Mouse (Mus musculus): ENCODE measurements around the gene Zfp27. TPM values are rescaled to one million over a fixed set of nuclear protein-coding genes. Genes with fewer than 3 reads are reported as not detected.
"Not testable (repeated sequence)": the region's sequence is repeated elsewhere in the genome, so short reads cannot be mapped to it uniquely, and the experiment has no call there.

The Zfp27 gene
- polyA plus RNA-seq, 1 experiment from 2014 or later, result 17.5 TPM

DNA sequence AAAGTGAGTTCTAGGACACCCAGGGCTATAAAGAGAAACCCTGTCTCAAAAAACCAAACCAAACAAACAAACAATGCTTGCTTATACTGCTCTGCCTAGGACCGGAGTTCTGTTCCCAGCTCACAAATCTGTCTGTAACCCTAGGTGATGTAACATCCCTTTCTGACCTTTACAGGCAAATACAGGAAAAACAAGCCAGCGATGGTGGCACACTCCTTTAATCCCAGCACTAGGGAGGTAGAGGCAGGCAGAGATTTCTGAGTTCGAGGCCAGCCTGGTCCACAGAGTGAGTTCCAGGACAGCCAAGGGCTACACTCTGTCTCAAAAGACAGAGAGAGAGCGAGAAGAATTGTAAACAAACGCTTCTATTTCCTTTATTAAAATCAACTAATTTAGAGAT is 834 bp upstream of the Zfp27 start:
- Histone ChIP-seq H3K4me2 (ENCODE audit: low read length) (peak overlapping the region; percentile 68), H3K9me3 (ENCODE audit: control insufficient read depth, low read length) (no peaks in the 10 kb centered on the region), H3K27me3 (ENCODE audit: control insufficient read depth, insufficient read depth, low read length) (no peaks in the 10 kb centered on the region), H3K4me3 (replicated peaks; ENCODE audit: low read depth, low read length) (peak overlapping the region; percentile 65), H3K27ac (replicated peaks; ENCODE audit: low read depth, low read length) (peak overlapping the region; percentile 98), H3K9ac (replicated peaks; ENCODE audit: low read length) (no peak overlapping the region), H3K36me3 (ENCODE audit: control insufficient read depth, insufficient read depth, low read length) (peaks cover 24% of the 10 kb centered on the region), H3K4me1 (ENCODE audit: control insufficient read depth, insufficient read depth, low read length) (peaks cover 20% of the 10 kb centered on the region)
- 91% methylated on average over 5 of the region's 5 CpGs for WGBS
- DNase-seq, result no peak
- ATAC-seq (ENCODE audit: low FRiP score, low TSS enrichment), result no peak

- no peaks in the 10 kb centered on the region for H3K9me3 ChIP-seq (ENCODE audit: control insufficient read depth, low read length)
- H3K36me3 ChIP-seq (ENCODE audit: control insufficient read depth, insufficient read depth, low read length), result peaks cover 20% of the 10 kb centered on the region; the same call in 1 of the 2 replicates
- 14% methylated on average over 8 of the region's 8 CpGs for WGBS
- H3K4me3 ChIP-seq (replicated peaks; ENCODE audit: low read depth, low read length), result peak overlapping the region; percentile 65
- peak overlapping the region; percentile 98 for H3K27ac ChIP-seq (replicated peaks; ENCODE audit: low read depth, low read length)
- DNase-seq (no peak), ATAC-seq (ENCODE audit: low FRiP score, low TSS enrichment) (no peak)
- H3K4me1 ChIP-seq (ENCODE audit: control insufficient read depth, insufficient read depth, low read length), result peaks cover 20% of the 10 kb centered on the region
- H3K27me3 ChIP-seq (ENCODE audit: control insufficient read depth, insufficient read depth, low read length), result no peaks in the 10 kb centered on the region
- peak overlapping the region; percentile 68 for H3K4me2 ChIP-seq (ENCODE audit: low read length)
- peak overlapping the region; percentile 77 for H3K9ac ChIP-seq (replicated peaks; ENCODE audit: low read length)
Observed at GRCm38 (mm10) chr7:29906682-29907058, 298 bp upstream of the Zfp27 start.

- no peaks in the 10 kb centered on the region for H3K9me3 ChIP-seq (ENCODE audit: control insufficient read depth, low read length)
- DNase-seq, result no peak
- 96% methylated on average over 4 of the region's 4 CpGs for whole genome bisulfite sequencing
- no peak overlapping the region for H3K27ac ChIP-seq (replicated peaks; ENCODE audit: low read depth, low read length)
- H3K4me2 ChIP-seq (ENCODE audit: low read length), result no peak overlapping the region
- peaks cover 9% of the 10 kb centered on the region; the same call in 1 of the 2 replicates for H3K4me1 ChIP-seq (ENCODE audit: control insufficient read depth, insufficient read depth, low read length)
- H3K27me3 ChIP-seq (ENCODE audit: control insufficient read depth, insufficient read depth, low read length), result no peaks in the 10 kb centered on the region
- no peak overlapping the region for H3K4me3 ChIP-seq (replicated peaks; ENCODE audit: low read depth, low read length)
- no peak overlapping the region for H3K9ac ChIP-seq (replicated peaks; ENCODE audit: low read length)
- ATAC-seq (ENCODE audit: low FRiP score, low TSS enrichment), result no peak
- H3K36me3 ChIP-seq (ENCODE audit: control insufficient read depth, insufficient read depth, low read length), result peaks cover 28% of the 10 kb centered on the region
Observed at GRCm38 (mm10) chr7:29904101-29904500, 2.3 kb downstream of the Zfp27 start.

- Histone ChIP-seq H3K27me3 (ENCODE audit: control insufficient read depth, insufficient read depth, low read length) (no peaks in the 10 kb centered on the region), H3K4me1 (ENCODE audit: control insufficient read depth, insufficient read depth, low read length) (no peaks in the 10 kb centered on the region), H3K36me3 (ENCODE audit: control insufficient read depth, insufficient read depth, low read length) (peaks cover 78% of the 10 kb centered on the region), H3K9ac (replicated peaks; ENCODE audit: low read length) (no peak overlapping the region), H3K4me3 (replicated peaks; ENCODE audit: low read depth, low read length) (no peak overlapping the region), H3K9me3 (ENCODE audit: control insufficient read depth, low read length) (peaks cover 28% of the 10 kb centered on the region), H3K4me2 (ENCODE audit: low read length) (no peak overlapping the region), H3K27ac (replicated peaks; ENCODE audit: low read depth, low read length) (no peak overlapping the region)
- WGBS, result 96% methylated on average over 4 of the region's 4 CpGs
- ATAC-seq (ENCODE audit: low FRiP score, low TSS enrichment) (no peak), DNase-seq (no peak)
Observed at GRCm38 (mm10) chr7:29898351-29898750, 8.0 kb downstream of the Zfp27 start.

- no peak for ATAC-seq (ENCODE audit: low FRiP score, low TSS enrichment)
- Histone ChIP-seq H3K27me3 (ENCODE audit: control insufficient read depth, insufficient read depth, low read length) (no peaks in the 10 kb centered on the region), H3K4me2 (ENCODE audit: low read length) (no peak overlapping the region), H3K9ac (replicated peaks; ENCODE audit: low read length) (no peak overlapping the region), H3K27ac (replicated peaks; ENCODE audit: low read depth, low read length) (no peak overlapping the region), H3K9me3 (ENCODE audit: control insufficient read depth, low read length) (peaks cover 34% of the 10 kb centered on the region), H3K4me3 (replicated peaks; ENCODE audit: low read depth, low read length) (no peak overlapping the region), H3K36me3 (ENCODE audit: control insufficient read depth, insufficient read depth, low read length) (peaks cover 74% of the 10 kb centered on the region), H3K4me1 (ENCODE audit: control insufficient read depth, insufficient read depth, low read length) (no peaks in the 10 kb centered on the region)
- over 99% methylated on average over 4 of the region's 4 CpGs for WGBS
- no peak for DNase-seq
Observed at GRCm38 (mm10) chr7:29892756-29893155, 13.6 kb downstream of the Zfp27 start.

GRCm38 (mm10) chr7:29890501-29890900 is 15.9 kb downstream of the Zfp27 start:
- peaks cover 54% of the 10 kb centered on the region for H3K36me3 ChIP-seq (ENCODE audit: control insufficient read depth, insufficient read depth, low read length)
- H3K9ac ChIP-seq (replicated peaks; ENCODE audit: low read length), result no peak overlapping the region
- ATAC-seq (ENCODE audit: low FRiP score, low TSS enrichment) (no peak), DNase-seq (no peak)
- no peaks in the 10 kb centered on the region for H3K4me1 ChIP-seq (ENCODE audit: control insufficient read depth, insufficient read depth, low read length)
- H3K27me3 ChIP-seq (ENCODE audit: control insufficient read depth, insufficient read depth, low read length), result no peaks in the 10 kb centered on the region
- H3K9me3 ChIP-seq (ENCODE audit: control insufficient read depth, low read length), result peaks cover 40% of the 10 kb centered on the region
- H3K4me3 ChIP-seq (replicated peaks; ENCODE audit: low read depth, low read length), result no peak overlapping the region
- WGBS, result 97% methylated on average over 7 of the region's 7 CpGs
- no peak overlapping the region for H3K27ac ChIP-seq (replicated peaks; ENCODE audit: low read depth, low read length)
- no peak overlapping the region for H3K4me2 ChIP-seq (ENCODE audit: low read length)

DNA sequence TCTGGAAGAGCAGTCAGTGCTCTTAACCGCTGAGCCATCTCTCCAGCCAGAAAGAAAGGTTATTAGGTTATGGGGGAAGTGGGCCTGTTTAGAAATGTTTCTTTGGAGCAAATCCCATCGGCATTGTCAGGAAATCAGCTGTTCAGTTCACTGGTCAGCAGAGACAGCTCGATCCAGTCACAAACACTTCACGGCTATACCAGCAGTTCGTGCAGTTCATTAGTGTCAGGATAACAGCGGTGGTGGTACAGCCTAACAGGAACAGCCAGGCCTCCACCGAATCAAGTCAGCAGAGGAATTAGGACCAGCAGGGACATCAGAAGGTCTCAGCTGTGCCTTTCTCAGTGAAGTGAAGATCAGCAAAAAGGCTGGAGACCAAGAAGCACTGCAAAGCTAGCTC is 25.5 kb downstream of the Zfp27 start:
- Histone ChIP-seq H3K4me2 (ENCODE audit: low read length) (no peak overlapping the region), H3K36me3 (ENCODE audit: control insufficient read depth, insufficient read depth, low read length) (peaks cover 16% of the 10 kb centered on the region), H3K4me3 (replicated peaks; ENCODE audit: low read depth, low read length) (no peak overlapping the region), H3K9me3 (ENCODE audit: control insufficient read depth, low read length) (peaks cover 3% of the 10 kb centered on the region; the same call in 1 of the 2 replicates), H3K9ac (replicated peaks; ENCODE audit: low read length) (no peak overlapping the region), H3K27ac (replicated peaks; ENCODE audit: low read depth, low read length) (no peak overlapping the region), H3K27me3 (ENCODE audit: control insufficient read depth, insufficient read depth, low read length) (no peaks in the 10 kb centered on the region), H3K4me1 (ENCODE audit: control insufficient read depth, insufficient read depth, low read length) (no peaks in the 10 kb centered on the region)
- ATAC-seq (ENCODE audit: low FRiP score, low TSS enrichment) (no peak), DNase-seq (no peak)
- WGBS, result 94% methylated on average over 7 of the region's 7 CpGs

DNA sequence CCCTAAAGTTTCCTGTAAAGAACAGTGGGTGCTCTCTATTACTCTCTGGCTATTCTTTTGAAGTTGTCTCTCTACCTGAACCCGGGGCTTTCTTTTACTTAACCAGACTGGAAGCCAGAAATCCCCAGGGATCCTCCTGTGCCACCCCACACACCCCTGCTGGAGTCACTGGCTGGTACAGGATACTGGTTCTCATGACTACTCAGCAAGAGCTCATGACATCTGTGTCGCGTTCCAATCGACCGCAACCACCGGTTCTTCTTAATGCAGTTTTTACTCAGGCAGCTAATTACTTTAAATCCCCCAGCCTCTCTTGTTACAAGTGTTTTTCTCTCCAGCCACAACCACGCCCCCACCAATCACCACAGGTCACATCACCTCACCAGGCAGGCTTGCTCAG is 26.3 kb downstream of the Zfp27 start:
- WGBS, result 75% methylated on average over 7 of the region's 7 CpGs
- Histone ChIP-seq H3K4me2 (ENCODE audit: low read length) (no peak overlapping the region), H3K4me3 (replicated peaks; ENCODE audit: low read depth, low read length) (no peak overlapping the region)

GRCm38 (mm10) chr7:29877561-29877960 is 28.8 kb downstream of the Zfp27 start:
- 93% methylated on average over 9 of the region's 9 CpGs for WGBS
- not testable (repeated sequence) for H3K4me2 ChIP-seq (ENCODE audit: low read length)
- peaks cover 39% of the 10 kb centered on the region for H3K36me3 ChIP-seq (ENCODE audit: control insufficient read depth, insufficient read depth, low read length)

More for the DNA sequence above, 26.3 kb downstream of the Zfp27 start:
- H3K9me3 ChIP-seq (ENCODE audit: control insufficient read depth, low read length), result peaks cover 11% of the 10 kb centered on the region
- DNase-seq (no peak), ATAC-seq (ENCODE audit: low FRiP score, low TSS enrichment) (no peak)
- H3K4me1 ChIP-seq (ENCODE audit: control insufficient read depth, insufficient read depth, low read length), result no peaks in the 10 kb centered on the region
- H3K27me3 ChIP-seq (ENCODE audit: control insufficient read depth, insufficient read depth, low read length), result no peaks in the 10 kb centered on the region
- H3K27ac ChIP-seq (replicated peaks; ENCODE audit: low read depth, low read length), result no peak overlapping the region
- peaks cover 25% of the 10 kb centered on the region for H3K36me3 ChIP-seq (ENCODE audit: control insufficient read depth, insufficient read depth, low read length)
- no peak overlapping the region for H3K9ac ChIP-seq (replicated peaks; ENCODE audit: low read length)

More at GRCm38 (mm10) chr7:29877561-29877960, 28.8 kb downstream of the Zfp27 start:
- H3K9me3 ChIP-seq (ENCODE audit: control insufficient read depth, low read length), result peaks cover 26% of the 10 kb centered on the region
- H3K27me3 ChIP-seq (ENCODE audit: control insufficient read depth, insufficient read depth, low read length); H3K4me1 ChIP-seq (ENCODE audit: control insufficient read depth, insufficient read depth, low read length); H3K9ac ChIP-seq (replicated peaks; ENCODE audit: low read length); H3K27ac ChIP-seq (replicated peaks; ENCODE audit: low read depth, low read length); DNase-seq; ATAC-seq (ENCODE audit: low FRiP score, low TSS enrichment); H3K4me3 ChIP-seq (replicated peaks; ENCODE audit: low read depth, low read length): not testable (repeated sequence)
